Mouse (Mus musculus) ES-Bruce4 (cell line): ENCODE measurements at regions not wholly inside any gene's neighbourhood (a gene's known extent, or its start where the extent isn't known, plus 50 kb on each side); places are given as distances from the start of the nearest gene placed in this dataset.

ENCODE experiments used
- H3K27ac ChIP-seq: 2 replicates; pipeline ENCODE4 v1.5.1; 2012; ENCODE audit warnings: low read length, inconsistent platforms; ENCODE audit not compliant: insufficient read depth
- H3K27me3 ChIP-seq: 2 replicates; pipeline ENCODE4 v1.6.1; 2012; ENCODE audit warnings: mild to moderate bottlenecking, low read length, inconsistent platforms; ENCODE audit not compliant: control insufficient read depth, poor library complexity, insufficient read depth, severe bottlenecking
- H3K36me3 ChIP-seq: 2 replicates; pipeline ENCODE4 v1.6.1; 2012; ENCODE audit warnings: inconsistent platforms, mild to moderate bottlenecking, low read length, moderate library complexity; ENCODE audit not compliant: control insufficient read depth, poor library complexity, insufficient read depth, severe bottlenecking
- H3K4me1 ChIP-seq: one replicate; pipeline ENCODE4 v1.8.1; 2011; ENCODE audit warnings: low read length; ENCODE audit not compliant: control insufficient read depth, insufficient read depth
- H3K4me3 ChIP-seq: 2 replicates; pipeline ENCODE4 v1.5.1; 2011; ENCODE audit warnings: low read depth, mild to moderate bottlenecking, low read length
- H3K9ac ChIP-seq: 2 replicates; pipeline ENCODE4 v1.6.1; 2012; ENCODE audit warnings: low read depth, mild to moderate bottlenecking, inconsistent platforms; ENCODE audit not compliant: poor library complexity, severe bottlenecking
- H3K9me3 ChIP-seq: replicated peaks from 2 replicates; pipeline ENCODE4 v1.6.1; 2012; ENCODE audit warnings: mild to moderate bottlenecking, low read length, inconsistent platforms; ENCODE audit not compliant: control insufficient read depth, poor library complexity, insufficient read depth, severe bottlenecking
- CTCF ChIP-seq: IDR thresholded peaks from one replicate; pipeline ENCODE4 v1.8.1; 2011; ENCODE audit warnings: low read depth, low read length
- EP300 ChIP-seq: IDR thresholded peaks from 2 replicates; pipeline ENCODE4 v1.6.1; 2011; ENCODE audit warnings: low read depth, low read length; ENCODE audit not compliant: insufficient read depth
- POLR2A ChIP-seq: IDR thresholded peaks from one replicate; pipeline ENCODE4 v1.8.1; 2011; ENCODE audit warnings: low read length; ENCODE audit not compliant: insufficient read depth

DNA sequence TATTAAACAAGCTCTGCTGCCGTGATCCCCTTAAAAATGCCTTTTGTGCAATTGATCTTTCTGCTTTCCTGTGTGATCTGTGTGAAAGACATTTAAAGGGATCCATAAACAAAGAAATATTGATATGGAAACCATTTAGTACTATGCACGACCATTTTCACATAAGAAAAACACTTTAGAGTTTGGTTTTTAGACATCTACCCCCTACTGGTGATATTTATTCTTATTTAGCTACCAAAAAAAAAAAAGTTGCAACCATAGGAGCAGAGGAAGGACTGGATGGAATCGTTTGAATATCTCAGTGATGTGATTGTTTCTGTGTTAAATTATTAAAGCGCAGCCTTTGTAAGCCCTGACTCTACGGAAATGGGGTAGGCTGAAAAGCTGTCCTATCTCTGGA is 101.4 kb upstream of the Tbca start:
- H3K9me3 ChIP-seq = no peaks in the 10 kb centered on the region
- no peaks in the 10 kb centered on the region for H3K27me3 ChIP-seq
- H3K4me1 ChIP-seq = no peaks in the 10 kb centered on the region
- H3K36me3 ChIP-seq = no peaks in the 10 kb centered on the region
- no peak for TF ChIP-seq POLR2A
- no peak for TF ChIP-seq CTCF
- no peak overlapping the region for H3K9ac ChIP-seq
- no peak overlapping the region for H3K27ac ChIP-seq
- no peak overlapping the region for H3K4me3 ChIP-seq

DNA sequence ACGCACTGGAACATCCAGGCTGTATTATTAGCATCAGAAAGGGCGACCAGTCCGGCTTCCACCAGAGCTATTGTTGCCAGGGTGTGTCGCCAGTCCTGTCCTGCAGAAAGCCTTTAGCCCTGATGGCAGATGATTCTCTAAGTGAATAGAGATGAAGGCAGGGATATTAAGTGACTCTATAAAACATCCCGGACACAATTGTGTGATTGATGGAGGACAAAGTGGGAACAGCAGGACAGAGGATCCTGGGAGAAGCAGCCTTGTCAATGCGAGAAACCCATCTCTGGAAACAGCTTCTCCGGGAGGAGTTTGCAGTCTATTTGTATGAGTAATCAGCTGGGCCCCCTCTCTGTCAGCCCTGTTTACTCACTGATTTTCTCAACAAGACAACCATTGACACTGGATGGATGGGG is 82.1 kb upstream of the Tbca start:
- Histone ChIP-seq H3K4me1 (peaks cover 2% of the 10 kb centered on the region), H3K4me3 (no peak overlapping the region)

DNA sequence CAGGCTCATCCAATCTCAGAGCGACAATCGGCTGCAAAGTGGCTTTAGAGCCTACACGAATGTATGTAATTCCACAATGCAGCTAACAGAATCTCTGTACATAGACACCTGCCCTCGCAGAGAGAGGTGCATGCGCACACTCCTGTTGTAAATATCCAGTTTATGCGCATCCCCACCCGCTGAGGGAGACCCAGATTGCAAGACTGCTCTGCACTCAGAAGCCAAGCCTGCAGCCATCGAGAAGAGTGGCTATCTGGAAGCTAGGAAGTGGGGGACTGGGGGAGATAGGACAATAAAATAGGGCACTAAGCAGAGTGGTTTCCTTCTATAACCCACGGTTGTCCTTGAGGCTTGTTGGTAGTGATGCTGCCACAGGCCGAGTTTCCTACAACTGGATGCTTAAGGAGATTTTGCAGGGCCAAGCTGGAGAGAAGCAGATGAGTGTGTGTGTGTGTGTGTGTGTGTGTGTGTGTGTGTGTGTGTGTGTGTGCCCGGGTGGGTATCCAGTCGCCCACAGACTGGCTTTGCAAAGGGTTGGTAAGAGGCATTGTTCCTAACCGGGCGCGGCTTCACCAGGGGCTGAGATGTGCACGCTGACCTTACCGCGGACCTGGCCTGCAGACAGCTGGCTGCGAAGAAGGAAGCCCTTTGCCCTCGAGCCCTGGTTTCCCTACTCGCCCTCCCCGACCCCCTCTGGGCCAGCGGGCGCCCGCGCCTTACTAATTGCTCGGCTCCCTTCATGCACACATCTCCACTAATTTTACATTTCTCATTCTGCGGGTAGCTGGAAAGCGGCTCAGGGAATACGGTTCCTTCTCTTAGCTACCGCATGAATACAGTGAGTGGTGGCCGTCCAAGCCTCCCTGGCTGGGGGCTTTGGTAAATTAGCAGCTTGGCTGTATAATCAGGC is 81.1 kb upstream of the Tbca start:
- Histone ChIP-seq H3K9me3 (no peaks in the 10 kb centered on the region), H3K9ac (peak overlapping the region; percentile 15; the same call in 1 of the 2 replicates), H3K27ac (no peak overlapping the region), H3K27me3 (peaks cover 4% of the 10 kb centered on the region), H3K36me3 (no peaks in the 10 kb centered on the region), H3K4me1 (peaks cover 2% of the 10 kb centered on the region), H3K4me3 (no peak overlapping the region)
- TF ChIP-seq POLR2A (no peak), EP300 (no peak), CTCF (no peak)

More for the DNA sequence above, 82.1 kb upstream of the Tbca start:
- peaks cover 7% of the 10 kb centered on the region for H3K27me3 ChIP-seq
- H3K36me3 ChIP-seq = no peaks in the 10 kb centered on the region
- H3K27ac ChIP-seq = no peak overlapping the region
- H3K9me3 ChIP-seq = no peaks in the 10 kb centered on the region
- H3K9ac ChIP-seq = peak overlapping the region; percentile 15; the same call in 1 of the 2 replicates
- TF ChIP-seq EP300 (peak; percentile 92), POLR2A (no peak)

DNA sequence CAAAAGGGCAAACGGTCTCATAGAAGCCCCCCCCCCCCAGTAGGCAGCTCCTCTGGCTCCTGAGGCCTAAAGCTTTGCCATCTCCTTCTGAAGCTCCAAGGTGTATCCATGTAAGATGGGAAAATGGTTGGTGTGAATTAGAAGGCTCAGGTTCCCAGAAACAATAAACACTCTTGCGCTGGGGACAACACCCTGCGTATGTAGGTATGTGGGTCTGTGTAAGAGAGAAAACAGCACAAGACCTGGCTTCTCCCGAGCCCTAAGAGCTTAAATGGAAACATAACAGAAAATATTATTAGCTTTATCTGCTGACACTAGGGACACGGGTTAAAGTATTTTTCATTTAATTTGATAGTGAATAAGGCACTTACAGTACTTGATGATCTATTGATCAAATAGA is 79.9 kb upstream of the Tbca start:
- no peak overlapping the region for H3K4me3 ChIP-seq
- TF ChIP-seq POLR2A (no peak), EP300 (no peak), CTCF (no peak)
- H3K9me3 ChIP-seq = no peaks in the 10 kb centered on the region
- no peak overlapping the region for H3K27ac ChIP-seq
- H3K36me3 ChIP-seq = no peaks in the 10 kb centered on the region
- peaks cover 4% of the 10 kb centered on the region for H3K27me3 ChIP-seq
- H3K4me1 ChIP-seq = peaks cover 2% of the 10 kb centered on the region
- H3K9ac ChIP-seq = no peak overlapping the region

DNA sequence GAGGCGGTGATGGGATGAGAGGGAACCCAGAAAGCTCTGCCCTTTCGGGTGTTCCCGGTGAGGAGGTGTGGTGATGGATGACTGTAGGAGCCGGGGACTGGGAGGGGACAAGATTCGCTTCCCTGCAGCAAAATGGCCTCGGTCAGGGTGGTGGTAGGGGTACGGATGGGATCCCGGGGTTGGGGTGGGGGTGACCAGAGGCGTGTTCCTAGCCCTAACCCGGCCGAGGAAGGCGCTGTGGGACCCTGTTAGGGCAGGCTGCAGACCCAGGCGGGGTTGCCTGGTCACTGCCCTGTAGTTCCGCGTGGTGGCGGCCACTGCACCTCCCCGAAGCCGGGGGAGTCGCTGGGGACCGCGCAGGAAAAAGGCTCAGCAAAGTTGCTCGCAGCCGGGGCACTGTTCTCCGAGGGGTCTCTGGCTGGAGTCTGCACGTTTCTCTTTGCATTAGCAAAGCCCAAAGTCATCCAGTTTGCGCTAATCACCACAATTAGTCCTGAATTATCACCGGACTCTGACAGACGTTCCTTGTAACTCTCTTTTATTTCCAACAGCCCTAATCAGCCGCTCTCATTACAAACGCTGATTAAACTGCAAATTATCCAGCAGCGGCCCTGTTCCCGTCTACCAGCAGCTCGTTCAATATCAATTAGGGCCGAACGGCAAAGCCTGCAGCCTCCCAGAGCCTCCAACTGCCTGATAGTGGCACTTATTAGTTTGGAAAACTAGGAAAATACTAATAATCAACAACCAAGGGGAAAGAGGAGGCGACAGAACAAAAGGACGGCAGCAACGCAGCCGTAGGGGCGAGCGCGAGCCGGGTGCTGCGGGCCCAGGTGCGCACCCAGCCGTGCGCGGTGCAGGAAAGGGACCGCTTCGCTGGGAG is 78.8 kb upstream of the Tbca start:
- Histone ChIP-seq H3K9ac (peak overlapping the region; percentile 52), H3K4me3 (peak overlapping the region; percentile 24), H3K27me3 (peaks cover 4% of the 10 kb centered on the region), H3K36me3 (no peaks in the 10 kb centered on the region), H3K27ac (no peak overlapping the region), H3K4me1 (peaks cover 2% of the 10 kb centered on the region), H3K9me3 (no peaks in the 10 kb centered on the region)
- TF ChIP-seq CTCF (peak; percentile 4), POLR2A (no peak), EP300 (no peak)
